Mouse (Mus musculus) mouse embryonic stem cell (cell line): ENCODE measurements around the gene BC049715.

Experiments used
- in situ Hi-C, 2 experiments: fragments of 300-500 bp; cut with MboI; formaldehyde crosslinking; loops; 1 replicate in 1 of 2; 3 replicates in 1 of 2; pipeline ENCODE4 v1.14.3; 2019 to 2020; ENCODE audit warnings: low sequenced_read_pairs in 2 of 2, low pct_unique_long_range_greater_than_20kb in 1 of 2, mixed read lengths in 1 of 2; ENCODE audit not compliant: unreplicated experiment in 1 of 2

BC049715 gene

GRCm38 (mm10) chr6:136844903-136845302 lies 17.5 kb downstream of the BC049715 start:
- in situ Hi-C loops = no loop called here

GRCm38 (mm10) chr6:136845706-136846480 lies 18.5 kb downstream of the BC049715 start:
- in situ Hi-C loops = no loop called here

- in situ Hi-C loops = no loop called here
Observed at GRCm38 (mm10) chr6:136847267-136847666, 19.8 kb downstream of the BC049715 start.

- in situ Hi-C loops = no loop called here
Observed at GRCm38 (mm10) chr6:136847790-136848189, 20.4 kb downstream of the BC049715 start.

- in situ Hi-C loops = no loop called here
Observed at GRCm38 (mm10) chr6:136848399-136848798, 21.0 kb downstream of the BC049715 start.

- in situ Hi-C loops = no loop called here
Observed at GRCm38 (mm10) chr6:136848971-136849370, 21.5 kb downstream of the BC049715 start.

- in situ Hi-C loops = loop anchor here in 1 of 2 experiments (10.0 kb wide), 1 partner anchor 135 kb away; no protein-coding TSS in a partner anchor
Observed at GRCm38 (mm10) chr6:136850267-136850666, 22.8 kb downstream of the BC049715 start.

GRCm38 (mm10) chr6:136852348-136852747 lies 24.9 kb downstream of the BC049715 start:
- in situ Hi-C loops = loop anchor here in 1 of 2 experiments (10.0 kb wide), 1 partner anchor 132 kb away; no protein-coding TSS in a partner anchor

GRCm38 (mm10) chr6:136852762-136853161 lies 25.3 kb downstream of the BC049715 start:
- in situ Hi-C loops = loop anchor here in 1 of 2 experiments (10.0 kb wide), 1 partner anchor 132 kb away; no protein-coding TSS in a partner anchor

- in situ Hi-C loops = loop anchor here in 1 of 2 experiments (10.0 kb wide), 1 partner anchor 130 kb away; no protein-coding TSS in a partner anchor
Observed at GRCm38 (mm10) chr6:136854361-136854781, 26.9 kb downstream of the BC049715 start.

- in situ Hi-C loops = loop anchor here (5.0 to 10.0 kb wide), 2 partner anchors 112 to 130 kb away; no protein-coding TSS in a partner anchor
Observed at GRCm38 (mm10) chr6:136855183-136855582, 27.8 kb downstream of the BC049715 start.

GRCm38 (mm10) chr6:136856071-136856636 lies 28.7 kb downstream of the BC049715 start:
- in situ Hi-C loops = loop anchor here (5.0 to 10.0 kb wide), 2 partner anchors 111 to 129 kb away; no protein-coding TSS in a partner anchor

- in situ Hi-C loops = loop anchor here (5.0 to 10.0 kb wide), 2 partner anchors 110 to 127 kb away; no protein-coding TSS in a partner anchor
Observed at GRCm38 (mm10) chr6:136857186-136857872, 29.9 kb downstream of the BC049715 start, which contains the start of gene Art4. Gene Art4, minus strand, starts transcription at chr6:136857733.

GRCm38 (mm10) chr6:136857873-136858260 lies 30.4 kb downstream of the BC049715 start:
- in situ Hi-C loops = loop anchor here (5.0 to 10.0 kb wide), 2 partner anchors 109 to 127 kb away; no protein-coding TSS in a partner anchor

GRCm38 (mm10) chr6:136858420-136858819 lies 31.0 kb downstream of the BC049715 start:
- in situ Hi-C loops = loop anchor here (5.0 to 10.0 kb wide), 2 partner anchors 109 to 126 kb away; no protein-coding TSS in a partner anchor

- in situ Hi-C loops = loop anchor here in 1 of 2 experiments (10.0 kb wide), 1 partner anchor 104 kb away; no protein-coding TSS in a partner anchor
Observed at GRCm38 (mm10) chr6:136861020-136861419, 33.6 kb downstream of the BC049715 start.

- in situ Hi-C loops = loop anchor here in 1 of 2 experiments (10.0 kb wide), 1 partner anchor 99 kb away; no protein-coding TSS in a partner anchor
Observed at GRCm38 (mm10) chr6:136865360-136865759, 37.9 kb downstream of the BC049715 start.

- in situ Hi-C loops = loop anchor here in 1 of 2 experiments (10.0 kb wide), 1 partner anchor 99 kb away; no protein-coding TSS in a partner anchor
Observed at GRCm38 (mm10) chr6:136866150-136866549, 38.7 kb downstream of the BC049715 start.
